Comparison of ENCODE assay signal across 20 mouse cellular contexts in genomic region chr2:147717484-147717947, GRCm38 (mm10).
"Had no signal": no experiment of that assay in that cellular context is flagged by ENCODE, and none has a peak within 500 bp of the region (broad histone marks: within the 10 kb centered on the region; RNA-seq: fewer than 3 reads in every experiment).

No protein-coding gene starts in this region.

- H3K4me3 ChIP-seq: liver, embryonic 12.5 days; liver, embryonic 15.5 days; midbrain, embryonic 15.5 days; neural tube, embryonic 12.5 days; neural tube, embryonic 15.5 days; stomach, embryonic 15.5 days had no signal

- H3K27ac ChIP-seq: hindbrain, postnatal 0 days; kidney, postnatal 0 days; liver, embryonic 12.5 days; liver, embryonic 15.5 days; midbrain, embryonic 15.5 days; neural tube, embryonic 12.5 days; neural tube, embryonic 15.5 days; stomach, embryonic 15.5 days had no signal

- H3K4me1 ChIP-seq: liver, embryonic 12.5 days; liver, embryonic 15.5 days; midbrain, embryonic 15.5 days; neural tube, embryonic 12.5 days; neural tube, embryonic 15.5 days; stomach, embryonic 15.5 days had no signal

- H3K4me2 ChIP-seq: liver, embryonic 12.5 days; liver, embryonic 15.5 days; midbrain, embryonic 11.5 days; midbrain, embryonic 15.5 days; neural tube, embryonic 12.5 days; neural tube, embryonic 15.5 days; stomach, embryonic 15.5 days had no signal

- H3K36me3 ChIP-seq: liver, embryonic 12.5 days; liver, embryonic 15.5 days; midbrain, embryonic 15.5 days; neural tube, embryonic 12.5 days; neural tube, embryonic 15.5 days; stomach, embryonic 15.5 days had no signal

- H3K27me3 ChIP-seq: liver, embryonic 12.5 days; liver, embryonic 15.5 days; midbrain, embryonic 15.5 days; neural tube, embryonic 12.5 days; neural tube, embryonic 15.5 days; stomach, embryonic 15.5 days had no signal

- H3K9ac ChIP-seq: liver, embryonic 12.5 days; liver, embryonic 15.5 days; midbrain, embryonic 15.5 days; neural tube, embryonic 12.5 days; neural tube, embryonic 15.5 days; stomach, embryonic 15.5 days had no signal

- H3K9me3 ChIP-seq: liver, embryonic 12.5 days; liver, embryonic 15.5 days; midbrain, embryonic 15.5 days; neural tube, embryonic 12.5 days; neural tube, embryonic 15.5 days; stomach, embryonic 15.5 days had no signal

- DNase-seq: kidney, adult 2 months; kidney, postnatal 36 days; left cerebral cortex, postnatal 4 days; liver; lung, adult 2 months; lung, postnatal 14 days; lung, postnatal 4 days; right cerebral cortex, postnatal 25 days; spleen, adult 18-20 months; thymus, postnatal 25 days had no signal

- ATAC-seq: hindbrain, postnatal 0 days; inflammation-experienced regulatory T-cells, adult 6 months; liver, embryonic 12.5 days; midbrain, embryonic 15.5 days had no signal
